Mouse (Mus musculus): Measurements from ENCODE around the gene Arhgef26.

DNA sequence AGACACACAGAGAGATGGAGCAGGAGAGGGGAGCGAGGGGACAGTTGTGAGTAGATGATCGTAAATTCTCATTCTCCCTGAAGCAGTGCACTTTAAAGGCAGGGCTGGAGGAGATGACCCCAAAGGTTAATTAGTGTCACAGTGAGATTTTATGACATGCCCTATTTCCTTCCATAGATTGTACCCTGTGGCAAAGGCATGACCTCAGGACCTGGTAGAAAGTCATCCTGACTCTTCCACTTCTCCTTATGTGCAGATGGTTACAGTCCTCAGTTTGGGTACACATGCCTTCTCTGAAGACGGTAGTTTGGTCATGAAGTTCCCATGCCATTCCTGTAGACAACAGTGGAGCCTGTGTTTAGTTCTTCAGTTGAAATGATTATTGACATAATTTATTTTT lies 42.3 kb downstream of the Arhgef26 start:
- TF ChIP-seq CTCF (IDR thresholded peaks at IDR 0.05; ENCODE audit: low read depth) (no peak), EP300 (IDR thresholded peaks at IDR 0.05; ENCODE audit: low read depth) (no peak)
